Mouse (Mus musculus) ES-Bruce4 (cell line): ENCODE data around the gene Hoxc9. TPM values are rescaled to one million over a fixed set of nuclear protein-coding genes. Genes with fewer than 3 reads are reported as not detected.

Experiments used
- H3K27ac ChIP-seq: 2 replicates; pipeline ENCODE4 v1.5.1; 2012; ENCODE audit warnings: low read length, inconsistent platforms; ENCODE audit not compliant: insufficient read depth
- H3K27me3 ChIP-seq: 2 replicates; pipeline ENCODE4 v1.6.1; 2012; ENCODE audit warnings: mild to moderate bottlenecking, low read length, inconsistent platforms; ENCODE audit not compliant: control insufficient read depth, poor library complexity, insufficient read depth, severe bottlenecking
- H3K36me3 ChIP-seq: 2 replicates; pipeline ENCODE4 v1.6.1; 2012; ENCODE audit warnings: inconsistent platforms, mild to moderate bottlenecking, low read length, moderate library complexity; ENCODE audit not compliant: control insufficient read depth, poor library complexity, insufficient read depth, severe bottlenecking
- H3K4me1 ChIP-seq: one replicate; pipeline ENCODE4 v1.8.1; 2011; ENCODE audit warnings: low read length; ENCODE audit not compliant: control insufficient read depth, insufficient read depth
- H3K4me3 ChIP-seq: 2 replicates; pipeline ENCODE4 v1.5.1; 2011; ENCODE audit warnings: low read depth, mild to moderate bottlenecking, low read length
- H3K9ac ChIP-seq: 2 replicates; pipeline ENCODE4 v1.6.1; 2012; ENCODE audit warnings: low read depth, mild to moderate bottlenecking, inconsistent platforms; ENCODE audit not compliant: poor library complexity, severe bottlenecking
- H3K9me3 ChIP-seq: replicated peaks from 2 replicates; pipeline ENCODE4 v1.6.1; 2012; ENCODE audit warnings: mild to moderate bottlenecking, low read length, inconsistent platforms; ENCODE audit not compliant: control insufficient read depth, poor library complexity, insufficient read depth, severe bottlenecking
- CTCF ChIP-seq: IDR thresholded peaks from one replicate; pipeline ENCODE4 v1.8.1; 2011; ENCODE audit warnings: low read depth, low read length
- EP300 ChIP-seq: IDR thresholded peaks from 2 replicates; pipeline ENCODE4 v1.6.1; 2011; ENCODE audit warnings: low read depth, low read length; ENCODE audit not compliant: insufficient read depth
- POLR2A ChIP-seq: IDR thresholded peaks from one replicate; pipeline ENCODE4 v1.8.1; 2011; ENCODE audit warnings: low read length; ENCODE audit not compliant: insufficient read depth
- polyA plus RNA-seq: library from polyadenylated mRNA; stranded (reverse); fragments of >200 nt; gene quantifications from 2 replicates; pipeline ENCODE4 v1.2.4, GENCODE M21; 2011; ENCODE audit warnings: low read depth; ENCODE audit not compliant: missing spikeins, insufficient read depth, insufficient read length

The Hoxc9 gene
- polyA plus RNA-seq, 1 experiment = not detected

GRCm38 (mm10) chr15:102937036-102937666 is 39.1 kb upstream of the Hoxc9 start:
- no peak for TF ChIP-seq POLR2A
- no peak for TF ChIP-seq EP300
- TF ChIP-seq CTCF = no peak
- Histone ChIP-seq H3K9me3 (no peaks in the 10 kb centered on the region), H3K36me3 (no peaks in the 10 kb centered on the region), H3K27ac (no peak overlapping the region), H3K4me3 (peak overlapping the region; percentile 47), H3K9ac (no peak overlapping the region), H3K27me3 (peaks cover 56% of the 10 kb centered on the region), H3K4me1 (peaks cover 4% of the 10 kb centered on the region)

DNA sequence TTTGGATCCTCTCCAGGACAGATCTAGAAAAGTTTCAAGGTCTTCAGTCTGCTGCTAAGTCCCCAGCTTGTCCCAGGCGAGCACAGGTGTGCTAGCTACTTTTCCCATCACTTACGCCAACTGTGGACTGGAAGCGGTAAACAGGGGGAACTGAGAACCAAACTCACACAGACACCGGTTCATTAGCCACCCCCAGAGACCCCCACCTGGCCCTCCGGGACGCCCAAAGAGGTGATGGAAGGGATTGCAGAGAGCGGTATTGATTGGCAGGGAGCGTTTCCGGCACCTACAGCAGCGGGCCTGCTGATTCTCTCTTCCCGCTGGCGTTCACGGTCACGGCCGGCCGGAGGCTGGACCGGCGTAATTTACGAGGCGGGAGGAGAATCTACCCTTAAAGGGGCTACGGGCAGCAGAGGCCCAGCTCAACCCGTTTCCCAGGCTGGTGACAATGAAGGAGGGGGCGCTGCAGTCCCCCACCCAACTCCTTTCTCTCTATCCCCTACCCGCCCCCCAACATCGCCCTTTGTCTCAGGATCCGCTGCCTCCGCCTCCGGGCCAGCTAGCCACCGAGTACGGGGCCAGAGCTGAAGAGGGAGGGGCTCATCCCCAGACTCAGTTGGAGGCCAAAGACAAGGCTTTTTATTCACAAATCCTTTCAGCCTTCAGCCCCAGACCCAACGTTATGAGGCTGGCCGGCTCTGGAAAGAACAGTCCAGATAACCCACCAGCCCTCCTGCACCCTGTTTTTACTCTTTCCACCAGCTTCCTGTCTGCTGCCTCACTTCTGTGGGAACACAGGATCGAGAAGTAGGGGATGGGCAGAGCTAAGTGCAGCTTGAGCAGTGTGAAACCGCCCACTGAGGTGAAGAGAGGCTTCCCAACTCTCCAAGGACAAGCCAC is 36.7 kb upstream of the Hoxc9 start:
- Histone ChIP-seq H3K36me3 (no peaks in the 10 kb centered on the region), H3K9ac (no peak overlapping the region), H3K4me3 (no peak overlapping the region), H3K27me3 (peaks cover 45% of the 10 kb centered on the region), H3K9me3 (no peaks in the 10 kb centered on the region), H3K4me1 (peaks cover 2% of the 10 kb centered on the region), H3K27ac (no peak overlapping the region)
- no peak for TF ChIP-seq POLR2A
- TF ChIP-seq EP300 = no peak
- no peak for TF ChIP-seq CTCF

GRCm38 (mm10) chr15:102942739-102943467 is 33.3 kb upstream of the Hoxc9 start:
- no peaks in the 10 kb centered on the region for H3K36me3 ChIP-seq
- peaks cover 25% of the 10 kb centered on the region for H3K27me3 ChIP-seq
- H3K4me1 ChIP-seq = peaks cover 2% of the 10 kb centered on the region
- H3K4me3 ChIP-seq = peak overlapping the region; percentile 20
- H3K9me3 ChIP-seq = no peaks in the 10 kb centered on the region
- no peak overlapping the region for H3K27ac ChIP-seq
- peak overlapping the region; percentile 13; the same call in 1 of the 2 replicates for H3K9ac ChIP-seq
- TF ChIP-seq EP300 = no peak
- TF ChIP-seq CTCF = peak; percentile 52

GRCm38 (mm10) chr15:102943468-102943813 is 32.8 kb upstream of the Hoxc9 start:
- Histone ChIP-seq H3K36me3 (no peaks in the 10 kb centered on the region), H3K27me3 (peaks cover 25% of the 10 kb centered on the region), H3K9ac (no peak overlapping the region), H3K27ac (no peak overlapping the region), H3K4me1 (peaks cover 2% of the 10 kb centered on the region), H3K4me3 (no peak overlapping the region), H3K9me3 (no peaks in the 10 kb centered on the region)
- no peak for TF ChIP-seq POLR2A
- TF ChIP-seq CTCF = no peak
- no peak for TF ChIP-seq EP300

- no peaks in the 10 kb centered on the region for H3K9me3 ChIP-seq
- TF ChIP-seq POLR2A (no peak), EP300 (no peak), CTCF (no peak)
- peaks cover 26% of the 10 kb centered on the region for H3K27me3 ChIP-seq
- H3K36me3 ChIP-seq = no peaks in the 10 kb centered on the region
- H3K27ac ChIP-seq = no peak overlapping the region
- H3K4me1 ChIP-seq = no peaks in the 10 kb centered on the region
- no peak overlapping the region for H3K4me3 ChIP-seq
- no peak overlapping the region for H3K9ac ChIP-seq
Observed at GRCm38 (mm10) chr15:102945185-102946077, 30.8 kb upstream of the Hoxc9 start.
